Comparison of ENCODE assay signal across 8 mouse cellular contexts in the genomic region with DNA sequence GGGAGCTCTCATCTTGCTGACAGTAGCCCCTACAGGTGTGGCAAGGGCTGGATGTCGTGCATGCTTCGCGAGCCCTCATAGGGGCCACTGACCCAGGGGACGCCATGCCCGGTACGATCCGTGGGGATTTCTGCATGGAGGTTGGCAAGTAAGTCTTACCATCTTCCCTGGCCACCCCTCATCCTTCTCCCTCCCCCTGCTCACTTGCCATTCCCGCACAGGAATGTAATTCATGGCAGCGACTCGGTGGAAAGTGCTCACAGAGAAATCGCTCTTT. TPM values are rescaled to one million over a fixed set of nuclear protein-coding genes. Genes with fewer than 3 reads are reported as not detected.
DNase-seq lines count a peak whose midpoint lies in the region; ATAC-seq and TF ChIP-seq lines count a peak whose summit lies in the region.

No protein-coding gene starts in this region.

- H3K9me3 ChIP-seq in heart, embryonic 11.5 days (replicated peaks; ENCODE audit: control insufficient read depth, low read length) = no peaks in the 10 kb centered on the region
- H3K9me3 ChIP-seq in CH12.LX (replicated peaks; ENCODE audit: low read length) = no peaks in the 10 kb centered on the region
- no peaks in the 10 kb centered on the region for H3K9me3 ChIP-seq in forebrain, embryonic 13.5 days (replicated peaks)
- no peaks in the 10 kb centered on the region for H3K9me3 ChIP-seq in liver, embryonic 14.5 days (ENCODE audit: control insufficient read depth, low read length)

- no peak for TF ChIP-seq EP300 in CH12.LX (IDR thresholded peaks at IDR 0.05; ENCODE audit: low read length)
- TF ChIP-seq EP300 in liver, embryonic 14.5 days (IDR thresholded peaks at IDR 0.05; ENCODE audit: low read depth) = no peak

- no peaks in the 10 kb centered on the region for H3K27me3 ChIP-seq in heart, embryonic 11.5 days (ENCODE audit: control insufficient read depth, insufficient read depth, low read length)
- no peaks in the 10 kb centered on the region for H3K27me3 ChIP-seq in CH12.LX (replicated peaks)
- H3K27me3 ChIP-seq in forebrain, embryonic 13.5 days = no peaks in the 10 kb centered on the region
- H3K27me3 ChIP-seq in liver, embryonic 14.5 days (ENCODE audit: control insufficient read depth, insufficient read depth, low read length) = no peaks in the 10 kb centered on the region

- dilution Hi-C loops in CH12.LX (cut with MboI; ENCODE audit: extremely low pct_ligation_motif_present, extremely low pct_unique_long_range_greater_than_20kb, low sequenced_read_pairs) = no loop called here

- H3K36me3 ChIP-seq in heart, embryonic 11.5 days (ENCODE audit: control insufficient read depth, insufficient read depth, low read length) = peaks cover 46% of the 10 kb centered on the region
- peaks cover 68 to 76% of the 10 kb centered on the region in 2 experiments for H3K36me3 ChIP-seq in CH12.LX (replicated peaks in 1 of 2; ENCODE audit: control insufficient read depth in 1 of 2, insufficient read depth in 1 of 2, low read length in 1 of 2)
- H3K36me3 ChIP-seq in forebrain, embryonic 13.5 days (ENCODE audit: poor library complexity, severe bottlenecking) = peaks cover 68% of the 10 kb centered on the region
- peaks cover 54% of the 10 kb centered on the region for H3K36me3 ChIP-seq in liver, embryonic 14.5 days (replicated peaks; ENCODE audit: control insufficient read depth, insufficient read depth, low read depth)

- intact Hi-C loops in heart, postnatal 36 days (cut with DNase I) = loop anchor here (10.0 kb wide), 1 partner anchor 482 kb away; the partner anchor contains the start of gene Rnps1

- TF ChIP-seq POLR2A in CH12.LX (IDR thresholded peaks at IDR 0.05; ENCODE audit: low read depth, low read length) = no peak

- no peak overlapping the region for H3K27ac ChIP-seq in heart, embryonic 11.5 days (ENCODE audit: low read depth, low read length)
- H3K27ac ChIP-seq in CH12.LX (ENCODE audit: insufficient read depth, low read depth) = no peak overlapping the region
- H3K27ac ChIP-seq in forebrain, embryonic 13.5 days = 0 out of 2 replicates have a peak overlapping the region, but pooled peaks have one; percentile 84
- H3K27ac ChIP-seq in liver, embryonic 14.5 days = peak overlapping the region; percentile 61

- H3K4me2 ChIP-seq in heart, embryonic 11.5 days = peak overlapping the region; percentile 84
- peak overlapping the region; percentile 91 for H3K4me2 ChIP-seq in CH12.LX (ENCODE audit: insufficient read depth, low read depth, poor library complexity, severe bottlenecking)
- H3K4me2 ChIP-seq in forebrain, embryonic 13.5 days = peak overlapping the region; percentile 99
- peak overlapping the region; percentile 97 for H3K4me2 ChIP-seq in liver, embryonic 14.5 days (ENCODE audit: low read depth)

- peak overlapping the region; percentile 69 for H3K4me3 ChIP-seq in heart, embryonic 11.5 days (ENCODE audit: low read depth, low read length)
- H3K4me3 ChIP-seq in CH12.LX (replicated peaks in 1 of 3; ENCODE audit: low read depth in 2 of 3, low read length in 2 of 3, poor library complexity in 1 of 3) = peak overlapping the region; percentile 83 to 94 (median 92)
- H3K4me3 ChIP-seq in forebrain, embryonic 13.5 days = peak overlapping the region; percentile 92
- peak overlapping the region; percentile 83 to 99 for H3K4me3 ChIP-seq in liver, embryonic 14.5 days (ENCODE audit: insufficient read depth in 1 of 2, low read depth in 2 of 2, low read length in 2 of 2)

- ATAC-seq in heart, embryonic 11.5 days (replicated peaks; ENCODE audit: insufficient number of reproducible peaks, low FRiP score, low TSS enrichment) = no peak
- no peak for ATAC-seq in forebrain, embryonic 13.5 days
- no peak for ATAC-seq in liver, embryonic 14.5 days (ENCODE audit: insufficient read depth)

- WGBS in heart, embryonic 11.5 days (ENCODE audit: insufficient replicate concordance) = 45% methylated on average over 11 of the region's 11 CpGs
- WGBS in forebrain, embryonic 13.5 days = 28% methylated on average over 11 of the region's 11 CpGs
- 51% methylated on average over 11 of the region's 11 CpGs for WGBS in liver, embryonic 14.5 days (ENCODE audit: insufficient replicate concordance)

- no peak for TF ChIP-seq CTCF in CH12.LX (conservative IDR thresholded peaks at IDR 0.05 in 1 of 2, IDR thresholded peaks at IDR 0.05 in 1 of 2; ENCODE audit: low read depth in 2 of 2, low read length in 2 of 2)
- no peak for TF ChIP-seq CTCF in liver, embryonic 14.5 days (IDR thresholded peaks at IDR 0.05; ENCODE audit: low read depth)

- in situ Hi-C loops in CH12.LX (cut with MboI; ENCODE audit: low pct_ligation_motif_present, low pct_unique_long_range_greater_than_20kb, low sequenced_read_pairs) = no loop called here

- TF ChIP-seq RAD21 in CH12.LX (IDR thresholded peaks at IDR 0.05; ENCODE audit: low read depth, low read length) = no peak

- H3K4me1 ChIP-seq in heart, embryonic 11.5 days (ENCODE audit: control insufficient read depth, insufficient read depth, low read length) = peaks cover 35% of the 10 kb centered on the region
- H3K4me1 ChIP-seq in CH12.LX (ENCODE audit: control insufficient read depth in 1 of 2, insufficient read depth in 2 of 2) = peaks cover 12 to 49% of the 10 kb centered on the region in 2 experiments
- H3K4me1 ChIP-seq in forebrain, embryonic 13.5 days = peaks cover 46% of the 10 kb centered on the region
- H3K4me1 ChIP-seq in liver, embryonic 14.5 days (replicated peaks; ENCODE audit: control insufficient read depth in 2 of 2, insufficient read depth in 2 of 2, low read length in 1 of 2) = peaks cover 19 to 21% of the 10 kb centered on the region in 2 experiments

- DNase-seq in heart, postnatal 36 days = no peak
- no peak for DNase-seq in CH12.LX (ENCODE audit: extremely low read depth)
- no peak for DNase-seq in liver, embryonic 14.5 days (ENCODE audit: low read depth in 3 of 3, low spot score in 3 of 3)
- no peak for DNase-seq in right cerebral cortex, postnatal 4 days
- no peak for DNase-seq in frontal cortex, postnatal 36 days (ENCODE audit: low spot score in 2 of 2)
- DNase-seq in adipocyte (ENCODE audit: low spot score) = no peak

- H3K79me2 ChIP-seq in CH12.LX (replicated peaks; ENCODE audit: control insufficient read depth, extremely low read depth, insufficient read depth, poor library complexity, severe bottlenecking) = peaks cover 15% of the 10 kb centered on the region

- H3K9ac ChIP-seq in heart, embryonic 11.5 days (ENCODE audit: low read depth, low read length) = peak overlapping the region; percentile 84
- peak overlapping the region; percentile 74; the same call in 1 of the 2 replicates for H3K9ac ChIP-seq in CH12.LX (ENCODE audit: insufficient read depth, low read depth)
- H3K9ac ChIP-seq in forebrain, embryonic 13.5 days = peak overlapping the region; percentile 92
- peak overlapping the region; percentile 94 for H3K9ac ChIP-seq in liver, embryonic 14.5 days (replicated peaks)

RNA-seq across cellular contexts. Expression of gene Nme3, which starts 0.6 kb away (rescaled TPM):
- 35.7 and 37.9 TPM in 2 replicates for polyA plus RNA-seq in heart, embryonic 11.5 days (2014; fragmentation: Nextera tagmentation; extraction: Ambion mirVana)
- total RNA-seq in heart, postnatal 36 days (2021) = 10 to 100 TPM; 30.2 to 32.4 TPM
- total RNA-seq in CH12.LX (2012; rRNA removed) (16.7 and 22.0 TPM in 2 replicates), CH12.LX (2014; rRNA removed) (11.4 and 11.9 TPM in 2 replicates)
- polyA plus RNA-seq in CH12.LX (2012; ENCODE audit: insufficient read length, low read depth) = 13.8 and 14.4 TPM in 2 replicates
- 72.1 and 80.8 TPM in 2 replicates for polyA plus RNA-seq in forebrain, embryonic 13.5 days (2015; fragmentation: Nextera tagmentation; extraction: Ambion mirVana)
- polyA plus RNA-seq in liver, embryonic 14.5 days (2012; rRNA removed) = 55.7 and 65.6 TPM in 2 replicates
- 79.2 and 83.7 TPM in 2 replicates for polyA plus RNA-seq in liver, embryonic 14.5 days (2014; fragmentation: Nextera tagmentation; extraction: Ambion mirVana)

RNA-seq across cellular contexts. Expression of gene Mrps34, which starts 2.0 kb away (rescaled TPM):
- 85.6 and 92.1 TPM in 2 replicates for polyA plus RNA-seq in heart, embryonic 11.5 days (2014; fragmentation: Nextera tagmentation; extraction: Ambion mirVana)
- total RNA-seq in heart, postnatal 36 days (2021) = 100 to 1,000 TPM; 103 to 113 TPM
- total RNA-seq in CH12.LX (2012; rRNA removed) (57.2 and 61.7 TPM in 2 replicates), CH12.LX (2014; rRNA removed) (50.9 and 56.5 TPM in 2 replicates)
- polyA plus RNA-seq in CH12.LX (2012; ENCODE audit: insufficient read length, low read depth) = 73.5 and 80.5 TPM in 2 replicates
- 81.4 and 85.4 TPM in 2 replicates for polyA plus RNA-seq in forebrain, embryonic 13.5 days (2015; fragmentation: Nextera tagmentation; extraction: Ambion mirVana)
- 48.0 and 49.2 TPM in 2 replicates for polyA plus RNA-seq in liver, embryonic 14.5 days (2012; rRNA removed)
- polyA plus RNA-seq in liver, embryonic 14.5 days (2014; fragmentation: Nextera tagmentation; extraction: Ambion mirVana) = 43.5 and 49.9 TPM in 2 replicates

RNA-seq across cellular contexts. Expression of gene Eme2, which starts 2.0 kb away (rescaled TPM):
- 15.3 and 19.3 TPM in 2 replicates for polyA plus RNA-seq in heart, embryonic 11.5 days (2014; fragmentation: Nextera tagmentation; extraction: Ambion mirVana)
- 10 to 100 TPM; 18.8 to 19.0 TPM for total RNA-seq in heart, postnatal 36 days (2021)
- 19.7 and 33.1 TPM in 2 replicates for total RNA-seq in CH12.LX (2012; rRNA removed)
- 12.7 and 13.5 TPM in 2 replicates for total RNA-seq in CH12.LX (2014; rRNA removed)
- 16.9 and 19.1 TPM in 2 replicates for polyA plus RNA-seq in CH12.LX (2012; ENCODE audit: insufficient read length, low read depth)
- 31.3 and 36.5 TPM in 2 replicates for polyA plus RNA-seq in forebrain, embryonic 13.5 days (2015; fragmentation: Nextera tagmentation; extraction: Ambion mirVana)
- 7.6 and 9.4 TPM in 2 replicates for polyA plus RNA-seq in liver, embryonic 14.5 days (2012; rRNA removed)
- polyA plus RNA-seq in liver, embryonic 14.5 days (2014; fragmentation: Nextera tagmentation; extraction: Ambion mirVana) = 7.4 and 8.5 TPM in 2 replicates

RNA-seq across cellular contexts. Expression of gene Spsb3, which starts 10.5 kb away (rescaled TPM):
- 25.2 and 26.5 TPM in 2 replicates for polyA plus RNA-seq in heart, embryonic 11.5 days (2014; fragmentation: Nextera tagmentation; extraction: Ambion mirVana)
- 10 to 100 TPM; 26.3 to 28.0 TPM for total RNA-seq in heart, postnatal 36 days (2021)
- total RNA-seq in CH12.LX (2012; rRNA removed) = 23.3 and 27.3 TPM in 2 replicates
- 21.1 and 21.3 TPM in 2 replicates for total RNA-seq in CH12.LX (2014; rRNA removed)
- 13.3 and 14.4 TPM in 2 replicates for polyA plus RNA-seq in CH12.LX (2012; ENCODE audit: insufficient read length, low read depth)
- polyA plus RNA-seq in forebrain, embryonic 13.5 days (2015; fragmentation: Nextera tagmentation; extraction: Ambion mirVana) = 64.3 and 67.4 TPM in 2 replicates
- 26.3 and 28.4 TPM in 2 replicates for polyA plus RNA-seq in liver, embryonic 14.5 days (2012; rRNA removed)
- polyA plus RNA-seq in liver, embryonic 14.5 days (2014; fragmentation: Nextera tagmentation; extraction: Ambion mirVana) = 37.5 and 40.2 TPM in 2 replicates

RNA-seq across cellular contexts. Expression of gene Nubp2, which starts 10.8 kb away (rescaled TPM):
- polyA plus RNA-seq in heart, embryonic 11.5 days (2014; fragmentation: Nextera tagmentation; extraction: Ambion mirVana) = 42.3 and 43.3 TPM in 2 replicates
- total RNA-seq in heart, postnatal 36 days (2021) = 10 to 100 TPM; 20.0 to 22.4 TPM
- 70.9 and 86.9 TPM in 2 replicates for total RNA-seq in CH12.LX (2012; rRNA removed)
- total RNA-seq in CH12.LX (2014; rRNA removed) = 74.3 and 89.1 TPM in 2 replicates
- 109 and 124 TPM in 2 replicates for polyA plus RNA-seq in CH12.LX (2012; ENCODE audit: insufficient read length, low read depth)
- polyA plus RNA-seq in forebrain, embryonic 13.5 days (2015; fragmentation: Nextera tagmentation; extraction: Ambion mirVana) = 68.5 and 76.9 TPM in 2 replicates
- polyA plus RNA-seq in liver, embryonic 14.5 days (2012; rRNA removed) = 30.8 and 33.1 TPM in 2 replicates
- 76.7 and 80.1 TPM in 2 replicates for polyA plus RNA-seq in liver, embryonic 14.5 days (2014; fragmentation: Nextera tagmentation; extraction: Ambion mirVana)

Comparison
In these comparisons a context has a peak if more than half of its experiments do, and no peak if none do; other contexts are left out.
1. H3K27ac ChIP-seq: peak in forebrain, embryonic 13.5 days (single experiment) and liver, embryonic 14.5 days (single experiment); none in heart, embryonic 11.5 days (single experiment) and CH12.LX (single experiment).
2. Peak in every context shown above with its lines, with median percentiles within 50 percentile points of each other: H3K4me2 ChIP-seq, H3K4me3 ChIP-seq and H3K9ac ChIP-seq.